Mouse (Mus musculus) cerebellum, adult 2 months (tissue): ENCODE measurements at regions not wholly inside any gene's neighbourhood (a gene's known extent, or its start where the extent isn't known, plus 50 kb on each side); places are given as distances from the start of the nearest gene placed in this dataset.

ENCODE experiments used
- CTCF ChIP-seq: fragments of 200-500 bp; IDR thresholded peaks from 2 replicates; pipeline ENCODE4 v1.5.1; 2011; ENCODE audit warnings: low read depth, mild to moderate bottlenecking, control low read depth, low read length, moderate library complexity, borderline replicate concordance; ENCODE audit not compliant: insufficient read depth
- POLR2A ChIP-seq: fragments of 200-500 bp; IDR thresholded peaks from 2 replicates; pipeline ENCODE4 v1.6.1; 2011; ENCODE audit warnings: low read length, control low read depth, borderline replicate concordance; ENCODE audit not compliant: insufficient read depth

DNA sequence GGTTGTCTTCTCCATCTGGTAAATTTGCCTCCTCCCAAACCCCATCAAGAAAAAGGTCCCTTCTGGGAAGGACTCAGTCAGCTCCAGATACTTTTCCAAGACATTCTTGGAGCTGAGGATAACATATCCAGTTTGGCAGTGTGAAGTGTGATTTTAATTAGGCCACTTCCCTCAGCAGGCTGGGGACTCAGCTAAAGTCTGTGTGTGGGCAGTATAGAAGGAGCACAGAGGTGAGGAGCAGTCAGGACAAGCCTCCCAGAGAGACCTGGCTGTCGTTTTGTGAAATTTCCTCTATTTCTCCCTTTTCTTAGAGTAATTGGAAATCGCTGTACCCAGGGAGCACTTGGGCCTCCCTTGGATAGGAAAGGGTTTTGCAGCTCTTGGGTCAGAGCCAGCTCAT lies 195.4 kb upstream of the Pappa start:
- TF ChIP-seq CTCF, result no peak
- TF ChIP-seq POLR2A, result no peak
